In genomic region chr10:50983620-50984019, GRCm38 (mm10) we compare ENCODE assay signal across 16 mouse cellular contexts.
"Had no signal": no experiment of that assay in that cellular context is flagged by ENCODE, and none has a peak within 500 bp of the region (broad histone marks: within the 10 kb centered on the region; RNA-seq: fewer than 3 reads in every experiment).

No protein-coding gene starts in this region.

- DNase-seq: retina, postnatal 1 day; right cerebral cortex, adult 18-20 months; right cerebral cortex, postnatal 14 days; right cerebral cortex, postnatal 25 days; right cerebral cortex, postnatal 4 days; spleen, adult 18-20 months; thymus, adult 18-20 months; thymus, adult 2 months; thymus, postnatal 14 days; thymus, postnatal 25 days; thymus, postnatal 36 days; thymus, postnatal 4 days had no signal

- H3K9me3 ChIP-seq: neural tube, embryonic 13.5 days; neural tube, embryonic 15.5 days; stomach, embryonic 15.5 days had no signal

- H3K27me3 ChIP-seq: neural tube, embryonic 13.5 days; neural tube, embryonic 15.5 days; stomach, embryonic 15.5 days had no signal

- H3K36me3 ChIP-seq: neural tube, embryonic 13.5 days; neural tube, embryonic 15.5 days; stomach, embryonic 15.5 days had no signal

- H3K4me2 ChIP-seq: neural tube, embryonic 13.5 days; neural tube, embryonic 15.5 days; stomach, embryonic 15.5 days had no signal

- H3K4me1 ChIP-seq: neural tube, embryonic 13.5 days; neural tube, embryonic 15.5 days; stomach, embryonic 15.5 days had no signal

- H3K9ac ChIP-seq: neural tube, embryonic 13.5 days; neural tube, embryonic 15.5 days; stomach, embryonic 15.5 days had no signal

- H3K4me3 ChIP-seq: neural tube, embryonic 13.5 days; neural tube, embryonic 15.5 days; stomach, embryonic 15.5 days had no signal

- H3K27ac ChIP-seq: neural tube, embryonic 13.5 days; neural tube, embryonic 15.5 days; stomach, embryonic 15.5 days; stomach, postnatal 0 days had no signal
